Mouse (Mus musculus) kidney, postnatal 0 days (tissue): ENCODE measurements at regions not wholly inside any gene's neighbourhood (a gene's known extent, or its start where the extent isn't known, plus 50 kb on each side); places are given as distances from the start of the nearest gene placed in this dataset.

Source experiments
- ATAC-seq: fragments of 200-750 bp; cut with Nextera tagmentation; replicated peaks from 2 replicates; pipeline ENCODE4 v1.8.0; 2017; ENCODE audit warnings: low read depth, moderate number of reproducible peaks, moderate TSS enrichment, moderate library complexity; ENCODE audit not compliant: low FRiP score
- DNase-seq: peaks from one replicate; pipeline ENCODE4 v3.0.0-alpha.2; 2016; ENCODE audit warnings: low spot score
- H3K27ac ChIP-seq: fragments of 300-500 bp; sonication (generic); 2 replicates; pipeline ENCODE4 v1.5.1; 2014; ENCODE audit warnings: mild to moderate bottlenecking
- H3K27me3 ChIP-seq: fragments of 300-500 bp; sonication (generic); 2 replicates; pipeline ENCODE4 v1.6.1; 2014; ENCODE audit warnings: low read length, mixed read lengths; ENCODE audit not compliant: insufficient read depth
- H3K36me3 ChIP-seq: fragments of 300-500 bp; sonication (generic); 2 replicates; pipeline ENCODE4 v1.6.1; 2014; ENCODE audit warnings: low read length, mixed read lengths; ENCODE audit not compliant: insufficient read depth
- H3K4me1 ChIP-seq: fragments of 300-500 bp; sonication (generic); replicated peaks from 2 replicates; pipeline ENCODE4 v1.6.1; 2014; ENCODE audit warnings: antibody characterized with exemption, low read length, mixed read lengths; ENCODE audit not compliant: insufficient read depth
- H3K4me2 ChIP-seq: fragments of 300-500 bp; sonication (generic); 2 replicates; pipeline ENCODE4 v1.6.1; 2014; ENCODE audit warnings: mild to moderate bottlenecking, low read length, moderate library complexity, mixed read lengths
- H3K4me3 ChIP-seq: fragments of 300-500 bp; sonication (generic); replicated peaks from 2 replicates; pipeline ENCODE4 v1.5.1; 2014; ENCODE audit warnings: low read depth, low read length
- H3K9ac ChIP-seq: fragments of 300-500 bp; sonication (generic); 2 replicates; pipeline ENCODE4 v1.6.1; 2014; ENCODE audit warnings: low read depth, low read length
- H3K9me3 ChIP-seq: fragments of 300-500 bp; sonication (generic); replicated peaks from 2 replicates; pipeline ENCODE4 v1.6.1; 2016; ENCODE audit warnings: low read length, inconsistent platforms, mixed read lengths
- CTCF ChIP-seq: IDR thresholded peaks from 2 replicates; pipeline ENCODE4 v1.5.1; 2016; ENCODE audit warnings: antibody characterized with exemption, low read depth, mild to moderate bottlenecking, moderate library complexity
- WGBS: fragments of 180-500 bp; shearing (Covaris S2); extraction: QIAGEN DNeasy Blood & Tissue Kit; methylation state at CpG from one replicate; pipeline ENCODE4 v1.1.7; 2014; 5-methylcytosine and 5-hydroxymethylcytosine counted together

DNA sequence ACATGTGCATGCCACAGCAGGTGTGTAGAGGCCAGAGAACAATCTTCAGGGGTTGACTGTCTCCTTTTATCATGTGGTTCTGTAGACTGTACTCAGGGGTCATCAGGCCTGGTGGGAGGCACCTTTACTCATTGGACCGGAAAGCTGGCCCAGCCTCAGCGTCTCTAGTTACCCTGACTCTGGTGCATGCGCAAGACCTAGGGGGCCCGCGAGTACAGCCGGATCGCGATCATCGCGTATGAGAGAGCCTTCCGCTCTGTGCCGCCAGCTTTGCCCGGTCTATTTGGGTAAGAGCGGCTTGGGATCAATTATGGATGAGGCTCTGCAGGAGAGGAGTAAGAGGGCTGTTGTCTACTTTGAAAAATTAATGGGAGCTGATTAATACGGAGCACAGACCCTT lies 51.9 kb upstream of the Tox2 start:
- 78% methylated on average over 15 of the region's 15 CpGs for WGBS
- no peaks in the 10 kb centered on the region for H3K36me3 ChIP-seq
- ATAC-seq (no peak), DNase-seq (no peak)
- no peak overlapping the region for H3K27ac ChIP-seq
- H3K4me3 ChIP-seq: no peak overlapping the region
- no peak overlapping the region for H3K9ac ChIP-seq
- H3K27me3 ChIP-seq: no peaks in the 10 kb centered on the region
- no peaks in the 10 kb centered on the region for H3K9me3 ChIP-seq
- H3K4me1 ChIP-seq: no peaks in the 10 kb centered on the region
- TF ChIP-seq CTCF: no peak
- no peak overlapping the region for H3K4me2 ChIP-seq

- no peak for TF ChIP-seq CTCF
- WGBS: 66% methylated on average over 22 of the region's 22 CpGs
Observed at GRCm38 (mm10) chr2:163152340-163153033, 50.4 kb upstream of the Tox2 start.

More at GRCm38 (mm10) chr2:163152340-163153033, 50.4 kb upstream of the Tox2 start:
- Histone ChIP-seq H3K4me3 (no peak overlapping the region), H3K9ac (no peak overlapping the region), H3K9me3 (no peaks in the 10 kb centered on the region), H3K27ac (no peak overlapping the region), H3K27me3 (no peaks in the 10 kb centered on the region), H3K36me3 (no peaks in the 10 kb centered on the region), H3K4me1 (no peaks in the 10 kb centered on the region), H3K4me2 (no peak overlapping the region)
- ATAC-seq (no peak), DNase-seq (no peak)
